In the genomic region with DNA sequence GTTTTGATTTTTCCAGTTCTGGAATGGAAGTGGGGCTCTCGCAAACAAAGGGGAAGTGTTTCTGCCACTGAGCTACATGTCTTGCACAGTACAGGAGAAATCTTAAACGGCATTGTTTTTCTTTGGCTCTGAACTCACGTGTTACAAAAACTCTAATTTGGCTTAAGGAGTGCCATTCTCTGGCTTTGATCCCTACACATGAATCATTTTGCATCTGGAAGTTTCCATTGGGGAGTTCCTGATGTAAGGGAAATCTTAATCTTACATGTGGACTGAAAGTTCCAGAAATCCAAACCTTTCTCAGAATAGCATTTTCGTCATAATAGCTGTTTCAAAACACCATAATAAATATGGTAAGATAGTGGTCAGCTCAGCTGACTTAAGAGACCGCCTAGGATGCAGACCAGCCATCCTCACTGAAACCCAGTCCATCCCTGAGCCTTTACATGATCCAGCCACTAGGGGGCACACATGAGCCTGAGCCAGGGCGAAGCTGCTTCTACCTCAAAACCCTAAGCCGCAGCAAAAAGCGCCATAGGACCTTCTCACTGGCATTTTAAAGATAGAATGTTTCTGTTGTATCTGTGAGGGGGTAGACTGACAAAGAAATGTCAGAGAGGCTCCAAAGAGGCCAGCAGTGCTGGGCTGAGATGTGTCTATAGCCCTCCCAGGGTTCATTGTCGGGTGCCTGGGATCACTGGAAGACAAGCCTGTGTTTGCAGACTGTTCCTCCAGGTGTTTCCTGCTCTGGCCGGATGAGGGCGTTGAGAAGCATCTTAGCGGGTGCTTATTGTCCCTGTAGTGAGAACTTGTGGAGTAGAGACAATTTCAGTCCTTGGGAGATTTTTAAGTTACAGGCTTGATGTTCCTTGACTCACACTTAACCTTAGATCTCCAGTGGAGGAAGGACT, we compare ENCODE assay signal across 7 mouse cellular contexts. TPM values are rescaled to one million over a fixed set of nuclear protein-coding genes. Genes with fewer than 3 reads are reported as not detected.
A peak's percentile ranks its signal among the peaks of the same experiment; 100 is the strongest.
DNase-seq lines count a peak whose midpoint lies in the region; ATAC-seq lines count a peak whose summit lies in the region.

No protein-coding gene starts in this region.

- H3K36me3 ChIP-seq in embryonic facial prominence, embryonic 11.5 days (replicated peaks; ENCODE audit: control insufficient read depth, insufficient read depth, low read depth, low read length): no peaks in the 10 kb centered on the region
- H3K36me3 ChIP-seq in limb, embryonic 10.5 days: no peaks in the 10 kb centered on the region
- no peaks in the 10 kb centered on the region for H3K36me3 ChIP-seq in midbrain, embryonic 14.5 days (ENCODE audit: control insufficient read depth, insufficient read depth, low read length)

- no peak overlapping the region for H3K4me3 ChIP-seq in embryonic facial prominence, embryonic 11.5 days (ENCODE audit: low read depth, low read length)
- H3K4me3 ChIP-seq in limb, embryonic 10.5 days: peak overlapping the region; percentile 24; the same call in 1 of the 2 replicates
- H3K4me3 ChIP-seq in midbrain, embryonic 14.5 days (replicated peaks; ENCODE audit: low read depth, low read length): peak overlapping the region; percentile 18; the same call in 1 of the 2 replicates

- H3K9me3 ChIP-seq in embryonic facial prominence, embryonic 11.5 days (replicated peaks; ENCODE audit: control insufficient read depth, low read length): no peaks in the 10 kb centered on the region
- H3K9me3 ChIP-seq in limb, embryonic 10.5 days (replicated peaks): no peaks in the 10 kb centered on the region
- no peaks in the 10 kb centered on the region for H3K9me3 ChIP-seq in midbrain, embryonic 14.5 days (ENCODE audit: control insufficient read depth, low read length)

- no peaks in the 10 kb centered on the region for H3K27me3 ChIP-seq in embryonic facial prominence, embryonic 11.5 days (ENCODE audit: control insufficient read depth, insufficient read depth, low read length)
- no peaks in the 10 kb centered on the region for H3K27me3 ChIP-seq in limb, embryonic 10.5 days (ENCODE audit: low read depth, poor library complexity, severe bottlenecking)
- no peaks in the 10 kb centered on the region for H3K27me3 ChIP-seq in midbrain, embryonic 14.5 days (ENCODE audit: control insufficient read depth, insufficient read depth, low read length)

- no peaks in the 10 kb centered on the region for H3K4me1 ChIP-seq in embryonic facial prominence, embryonic 11.5 days (ENCODE audit: control insufficient read depth, insufficient read depth, low read length)
- peaks cover 38% of the 10 kb centered on the region for H3K4me1 ChIP-seq in limb, embryonic 10.5 days
- peaks cover 4% of the 10 kb centered on the region; the same call in 1 of the 2 replicates for H3K4me1 ChIP-seq in midbrain, embryonic 14.5 days (ENCODE audit: control insufficient read depth, insufficient read depth, low read length)

- peak overlapping the region; percentile 36 for H3K4me2 ChIP-seq in embryonic facial prominence, embryonic 11.5 days (ENCODE audit: low read depth, low read length)
- peak overlapping the region; percentile 51 for H3K4me2 ChIP-seq in midbrain, embryonic 14.5 days (ENCODE audit: low read length)

- H3K27ac ChIP-seq in embryonic facial prominence, embryonic 11.5 days (replicated peaks; ENCODE audit: low read depth, low read length): no peak overlapping the region
- peak overlapping the region; percentile 88 for H3K27ac ChIP-seq in limb, embryonic 10.5 days
- H3K27ac ChIP-seq in midbrain, embryonic 14.5 days (replicated peaks; ENCODE audit: low read depth, low read length): no peak overlapping the region

- WGBS in embryonic facial prominence, embryonic 11.5 days: 11% methylated on average over 12 of the region's 12 CpGs
- WGBS in limb, embryonic 10.5 days: 15% methylated on average over 12 of the region's 12 CpGs
- 14% methylated on average over 12 of the region's 12 CpGs for WGBS in midbrain, embryonic 14.5 days

- H3K9ac ChIP-seq in embryonic facial prominence, embryonic 11.5 days (replicated peaks; ENCODE audit: low read length): peak overlapping the region; percentile 4; the same call in 1 of the 2 replicates
- H3K9ac ChIP-seq in midbrain, embryonic 14.5 days (replicated peaks; ENCODE audit: low read length): peak overlapping the region; percentile 46; the same call in 1 of the 2 replicates

- DNase-seq in adrenal gland, postnatal 25 days: peak; percentile 88
- peak; percentile 91 for DNase-seq in embryonic facial prominence, embryonic 11.5 days (ENCODE audit: low spot score)
- DNase-seq in heart, adult 18-20 months: peak; percentile 91 to 96
- peak; percentile 91 for DNase-seq in kidney, adult 18-20 months
- peak; percentile 91 for DNase-seq in limb, embryonic 10.5 days (ENCODE audit: low spot score)
- peak; percentile 91 for DNase-seq in midbrain, embryonic 14.5 days
- DNase-seq in spleen, adult 18-20 months: peak; percentile 72 to 88

- no peak; the same call in 1 of the 2 replicates for ATAC-seq in embryonic facial prominence, embryonic 11.5 days (replicated peaks; ENCODE audit: insufficient number of reproducible peaks, low FRiP score, low TSS enrichment, low read depth)
- peak; percentile 63; the same call in 1 of the 2 replicates for ATAC-seq in midbrain, embryonic 14.5 days (ENCODE audit: low FRiP score, low TSS enrichment)

RNA-seq across cellular contexts. Expression of gene Akap2, which starts 44.2 kb away (rescaled TPM):
- total RNA-seq in adrenal gland, postnatal 25 days (2021): 132 and 158 TPM in 2 replicates
- 24.0 and 24.6 TPM in 2 replicates for polyA plus RNA-seq in embryonic facial prominence, embryonic 11.5 days (2014; fragmentation: Nextera tagmentation; extraction: Ambion mirVana)
- total RNA-seq in heart, adult 18-20 months (2021): 10 to 100 TPM; 90.7 to 99.5 TPM
- 26.5 and 33.3 TPM in 2 replicates for polyA plus RNA-seq in limb, embryonic 10.5 days (2016; fragmentation: Nextera tagmentation; extraction: Ambion mirVana)
- 6.6 and 10.6 TPM in 2 replicates for polyA plus RNA-seq in midbrain, embryonic 14.5 days (2014; fragmentation: Nextera tagmentation; extraction: Ambion mirVana)
